In the genomic region with DNA sequence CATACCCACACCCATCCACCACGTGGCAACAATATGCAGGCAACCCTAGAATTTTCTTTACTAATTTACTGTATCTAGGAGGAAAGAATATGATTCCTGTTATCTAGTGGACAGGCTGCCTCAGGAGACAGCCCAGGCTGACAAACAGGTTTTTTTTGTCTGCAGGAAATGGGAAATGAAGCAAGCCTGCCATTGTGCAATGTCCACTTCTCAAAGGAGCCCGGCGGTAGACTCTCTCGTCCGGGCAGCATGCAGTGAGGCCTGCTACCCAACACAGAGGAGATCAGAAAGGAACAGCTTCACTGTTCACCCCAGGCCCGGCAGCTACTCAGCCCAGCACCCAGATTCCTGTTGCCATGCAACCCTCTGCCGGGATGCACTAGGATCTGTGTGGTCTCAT, we compare ENCODE assay signal across 13 mouse cellular contexts. TPM values are rescaled to one million over a fixed set of nuclear protein-coding genes. Genes with fewer than 3 reads are reported as not detected.
DNase-seq lines count a peak whose midpoint lies in the region; ATAC-seq and TF ChIP-seq lines count a peak whose summit lies in the region.
"Had no signal": no experiment of that assay in that cellular context is flagged by ENCODE, and none has a peak within 500 bp of the region (broad histone marks: within the 10 kb centered on the region; RNA-seq: fewer than 3 reads in every experiment).

No protein-coding gene starts in this region.

- TF ChIP-seq CTCF in lung, embryonic 14.5 days (IDR thresholded peaks at IDR 0.05; ENCODE audit: low read depth) = no peak

- H3K27me3 ChIP-seq in liver, embryonic 15.5 days = no peaks in the 10 kb centered on the region
- H3K27me3 ChIP-seq in liver, embryonic 12.5 days (replicated peaks) = no peaks in the 10 kb centered on the region
- H3K27me3 ChIP-seq in embryonic facial prominence, embryonic 13.5 days = no peaks in the 10 kb centered on the region
- no peaks in the 10 kb centered on the region for H3K27me3 ChIP-seq in lung, embryonic 14.5 days (ENCODE audit: insufficient read depth, low read length)
- H3K27me3 ChIP-seq: limb, embryonic 13.5 days; stomach, embryonic 15.5 days had no signal

- no peak overlapping the region for H3K27ac ChIP-seq in liver, embryonic 15.5 days (replicated peaks)
- H3K27ac ChIP-seq in liver, embryonic 12.5 days = no peak overlapping the region
- peak overlapping the region; percentile 48; the same call in 1 of the 2 replicates for H3K27ac ChIP-seq in embryonic facial prominence, embryonic 13.5 days
- no peak overlapping the region for H3K27ac ChIP-seq in lung, embryonic 14.5 days (ENCODE audit: low read depth)
- H3K27ac ChIP-seq: hindbrain, embryonic 10.5 days; limb, embryonic 13.5 days; stomach, embryonic 15.5 days had no signal

- WGBS in liver, embryonic 15.5 days (ENCODE audit: insufficient replicate concordance) = 55% methylated on average over 7 of the region's 7 CpGs
- WGBS in liver, embryonic 12.5 days (ENCODE audit: insufficient replicate concordance) = 71% methylated on average over 7 of the region's 7 CpGs
- 69% methylated on average over 7 of the region's 7 CpGs for WGBS in embryonic facial prominence, embryonic 13.5 days
- WGBS in lung, embryonic 14.5 days = 42% methylated on average over 7 of the region's 7 CpGs

- no peak overlapping the region for H3K9ac ChIP-seq in liver, embryonic 15.5 days
- no peak overlapping the region for H3K9ac ChIP-seq in liver, embryonic 12.5 days
- no peak overlapping the region for H3K9ac ChIP-seq in embryonic facial prominence, embryonic 13.5 days
- H3K9ac ChIP-seq in lung, embryonic 14.5 days = no peak overlapping the region
- H3K9ac ChIP-seq: limb, embryonic 13.5 days; stomach, embryonic 15.5 days had no signal

- no peaks in the 10 kb centered on the region for H3K9me3 ChIP-seq in liver, embryonic 15.5 days (replicated peaks)
- H3K9me3 ChIP-seq in liver, embryonic 12.5 days (replicated peaks) = no peaks in the 10 kb centered on the region
- no peaks in the 10 kb centered on the region for H3K9me3 ChIP-seq in embryonic facial prominence, embryonic 13.5 days
- H3K9me3 ChIP-seq in lung, embryonic 14.5 days (ENCODE audit: low read depth, low read length) = no peaks in the 10 kb centered on the region
- H3K9me3 ChIP-seq: hindbrain, embryonic 10.5 days; limb, embryonic 13.5 days; stomach, embryonic 15.5 days had no signal

- peak; percentile 34; the same call in 1 of the 2 replicates for ATAC-seq in liver, embryonic 15.5 days (ENCODE audit: insufficient read depth)
- no peak for ATAC-seq in liver, embryonic 12.5 days
- no peak for ATAC-seq in embryonic facial prominence, embryonic 13.5 days (ENCODE audit: insufficient number of reproducible peaks, insufficient read depth, low FRiP score, low TSS enrichment, low read depth)
- ATAC-seq in lung, embryonic 14.5 days (ENCODE audit: insufficient read depth) = peak; percentile 65; the same call in 1 of the 2 replicates
- ATAC-seq in neutrophil, adult 5-6 weeks (ENCODE audit: extremely low read depth, insufficient number of reproducible peaks, low FRiP score, poor library complexity, severe bottlenecking) = peak; percentile 44; the same call in 1 of the 2 replicates

- H3K4me2 ChIP-seq in liver, embryonic 15.5 days = no peak overlapping the region
- H3K4me2 ChIP-seq in liver, embryonic 12.5 days = no peak overlapping the region
- H3K4me2 ChIP-seq in embryonic facial prominence, embryonic 13.5 days = no peak overlapping the region
- H3K4me2 ChIP-seq in lung, embryonic 14.5 days = no peak overlapping the region
- H3K4me2 ChIP-seq: limb, embryonic 13.5 days; stomach, embryonic 15.5 days had no signal

- DNase-seq in lung, embryonic 14.5 days = peak; percentile 67
- DNase-seq in embryo, embryonic 11 days = no peak
- DNase-seq in ovary, postnatal 36 days (ENCODE audit: low spot score) = no peak
- DNase-seq: cerebellum, adult 18-20 months; gastrocnemius, postnatal 36 days had no signal

- H3K36me3 ChIP-seq in liver, embryonic 15.5 days (replicated peaks) = peaks cover 16% of the 10 kb centered on the region; the same call in 1 of the 2 replicates
- peaks cover 40% of the 10 kb centered on the region for H3K36me3 ChIP-seq in liver, embryonic 12.5 days
- H3K36me3 ChIP-seq in embryonic facial prominence, embryonic 13.5 days = peaks cover 42% of the 10 kb centered on the region
- peaks cover 4% of the 10 kb centered on the region; the same call in 1 of the 2 replicates for H3K36me3 ChIP-seq in lung, embryonic 14.5 days (ENCODE audit: insufficient read depth)
- H3K36me3 ChIP-seq: stomach, embryonic 15.5 days had no signal

- H3K4me1 ChIP-seq in liver, embryonic 15.5 days (replicated peaks) = peaks cover 16% of the 10 kb centered on the region
- H3K4me1 ChIP-seq in liver, embryonic 12.5 days = peaks cover 15% of the 10 kb centered on the region
- peaks cover 7% of the 10 kb centered on the region; the same call in 1 of the 2 replicates for H3K4me1 ChIP-seq in embryonic facial prominence, embryonic 13.5 days
- no peaks in the 10 kb centered on the region for H3K4me1 ChIP-seq in lung, embryonic 14.5 days (ENCODE audit: insufficient read depth)
- H3K4me1 ChIP-seq: limb, embryonic 13.5 days; stomach, embryonic 15.5 days had no signal

- no peak overlapping the region for H3K4me3 ChIP-seq in liver, embryonic 15.5 days (replicated peaks)
- H3K4me3 ChIP-seq in liver, embryonic 12.5 days = no peak overlapping the region
- H3K4me3 ChIP-seq in embryonic facial prominence, embryonic 13.5 days = no peak overlapping the region
- no peak overlapping the region for H3K4me3 ChIP-seq in lung, embryonic 14.5 days (ENCODE audit: low read depth, low read length)
- H3K4me3 ChIP-seq: erythroblast, embryonic 14.5 days; hindbrain, embryonic 10.5 days; limb, embryonic 13.5 days; stomach, embryonic 15.5 days had no signal

RNA-seq across cellular contexts. Expression of gene Secisbp2, which starts 59.2 kb away (rescaled TPM):
- 13.0 and 14.8 TPM in 2 replicates for polyA plus RNA-seq in liver, embryonic 15.5 days (2015; fragmentation: Nextera tagmentation; extraction: Ambion mirVana)
- 19.7 and 22.7 TPM in 2 replicates for polyA plus RNA-seq in liver, embryonic 12.5 days (2016; fragmentation: Nextera tagmentation; extraction: Ambion mirVana)
- polyA plus RNA-seq in embryonic facial prominence, embryonic 13.5 days (2015; fragmentation: Nextera tagmentation; extraction: Ambion mirVana) = 36.1 and 38.3 TPM in 2 replicates
- polyA plus RNA-seq in lung, embryonic 14.5 days (2014; fragmentation: Nextera tagmentation; extraction: Ambion mirVana) = 26.1 and 31.3 TPM in 2 replicates
- total RNA-seq in neutrophil, adult 5-6 weeks (2017) = 55.2 and 59.9 TPM in 2 replicates

Comparison
In these comparisons a context has a peak if more than half of its experiments do, and no peak if none do; other contexts are left out.
1. ATAC-seq: peak in liver, embryonic 15.5 days (single experiment), lung, embryonic 14.5 days (single experiment) and neutrophil, adult 5-6 weeks (single experiment); none in liver, embryonic 12.5 days (single experiment) and embryonic facial prominence, embryonic 13.5 days (single experiment).